Mouse (Mus musculus) spleen, adult 2 months (tissue): ENCODE results near the gene Slc35f3.

Source experiments
- CTCF ChIP-seq: fragments of 200-500 bp; IDR thresholded peaks from 2 replicates; pipeline ENCODE4 v1.5.1; 2011; ENCODE audit warnings: mild to moderate bottlenecking, inconsistent platforms; ENCODE audit not compliant: insufficient read depth, insufficient read length, insufficient replicate concordance; ENCODE audit errors: extremely low read depth
- POLR2A ChIP-seq: fragments of 200-500 bp; IDR thresholded peaks from 2 replicates; pipeline ENCODE4 v1.6.1; 2011; ENCODE audit warnings: low read depth, low read length, inconsistent platforms

- TF ChIP-seq POLR2A: no peak
- TF ChIP-seq CTCF: no peak
Observed at GRCm38 (mm10) chr8:126379580-126379979, 81.2 kb downstream of the Slc35f3 start.
